Mouse (Mus musculus) stomach, postnatal 0 days (tissue): Measurements from ENCODE around the gene Col4a3bp. TPM values are rescaled to one million over a fixed set of nuclear protein-coding genes. Genes with fewer than 3 reads are reported as not detected.

Experiments
- ATAC-seq: fragments of 200-750 bp; cut with Nextera tagmentation; 2 replicates; pipeline ENCODE4 v1.8.0; 2017; ENCODE audit not compliant: low FRiP score, low TSS enrichment
- DNase-seq: peaks from one replicate; pipeline ENCODE4 v3.0.0-alpha.2; 2016; ENCODE audit warnings: low spot score
- H3K27ac ChIP-seq: fragments of 300-500 bp; sonication (generic); replicated peaks from 2 replicates; pipeline ENCODE4 v1.5.1; 2014; ENCODE audit warnings: mild to moderate bottlenecking, control low read depth
- H3K27me3 ChIP-seq: fragments of 300-500 bp; sonication (generic); 2 replicates; pipeline ENCODE4 v1.6.1; 2014; ENCODE audit warnings: low read length; ENCODE audit not compliant: control insufficient read depth, insufficient read depth
- H3K36me3 ChIP-seq: fragments of 300-500 bp; sonication (generic); 2 replicates; pipeline ENCODE4 v1.6.1; 2014; ENCODE audit warnings: low read length, mixed read lengths; ENCODE audit not compliant: control insufficient read depth, insufficient read depth
- H3K4me1 ChIP-seq: fragments of 300-500 bp; sonication (generic); replicated peaks from 2 replicates; pipeline ENCODE4 v1.6.1; 2014; ENCODE audit warnings: antibody characterized with exemption; ENCODE audit not compliant: control insufficient read depth, insufficient read depth
- H3K4me2 ChIP-seq: fragments of 300-500 bp; sonication (generic); replicated peaks from 2 replicates; pipeline ENCODE4 v1.6.1; 2014; ENCODE audit warnings: low read depth, mild to moderate bottlenecking, control low read depth, moderate library complexity
- H3K4me3 ChIP-seq: fragments of 300-500 bp; sonication (generic); 2 replicates; pipeline ENCODE4 v1.5.1; 2014; ENCODE audit warnings: low read depth, low read length, control low read depth
- H3K9ac ChIP-seq: fragments of 300-500 bp; sonication (generic); 2 replicates; pipeline ENCODE4 v1.6.1; 2014; ENCODE audit warnings: mild to moderate bottlenecking, low read length, control low read depth, mixed read lengths
- H3K9me3 ChIP-seq: fragments of 300-500 bp; sonication (generic); 2 replicates; pipeline ENCODE4 v1.6.1; 2016; ENCODE audit warnings: low read length; ENCODE audit not compliant: control insufficient read depth
- CTCF ChIP-seq: IDR thresholded peaks from 2 replicates; pipeline ENCODE4 v1.5.1; 2016; ENCODE audit warnings: antibody characterized with exemption, low read depth, mild to moderate bottlenecking, moderate library complexity
- EP300 ChIP-seq: optimal IDR thresholded peaks from 2 replicates; pipeline ENCODE3; 2016; ENCODE audit warnings: antibody characterized with exemption
- WGBS: fragments of 180-500 bp; shearing (Covaris S2); extraction: QIAGEN DNeasy Blood & Tissue Kit; methylation state at CpG from one replicate; pipeline ENCODE4 v1.1.7; 2014; 5-methylcytosine and 5-hydroxymethylcytosine counted together
- polyA plus RNA-seq: library from polyadenylated mRNA; unstranded; fragments of >200 nt; fragmentation: Nextera tagmentation; extraction: Ambion mirVana; gene quantifications from 2 replicates; pipeline ENCODE4 v1.2.1, GENCODE M21; 2015

Gene Col4a3bp
- 6.0 and 7.0 TPM in 2 replicates for polyA plus RNA-seq

DNA sequence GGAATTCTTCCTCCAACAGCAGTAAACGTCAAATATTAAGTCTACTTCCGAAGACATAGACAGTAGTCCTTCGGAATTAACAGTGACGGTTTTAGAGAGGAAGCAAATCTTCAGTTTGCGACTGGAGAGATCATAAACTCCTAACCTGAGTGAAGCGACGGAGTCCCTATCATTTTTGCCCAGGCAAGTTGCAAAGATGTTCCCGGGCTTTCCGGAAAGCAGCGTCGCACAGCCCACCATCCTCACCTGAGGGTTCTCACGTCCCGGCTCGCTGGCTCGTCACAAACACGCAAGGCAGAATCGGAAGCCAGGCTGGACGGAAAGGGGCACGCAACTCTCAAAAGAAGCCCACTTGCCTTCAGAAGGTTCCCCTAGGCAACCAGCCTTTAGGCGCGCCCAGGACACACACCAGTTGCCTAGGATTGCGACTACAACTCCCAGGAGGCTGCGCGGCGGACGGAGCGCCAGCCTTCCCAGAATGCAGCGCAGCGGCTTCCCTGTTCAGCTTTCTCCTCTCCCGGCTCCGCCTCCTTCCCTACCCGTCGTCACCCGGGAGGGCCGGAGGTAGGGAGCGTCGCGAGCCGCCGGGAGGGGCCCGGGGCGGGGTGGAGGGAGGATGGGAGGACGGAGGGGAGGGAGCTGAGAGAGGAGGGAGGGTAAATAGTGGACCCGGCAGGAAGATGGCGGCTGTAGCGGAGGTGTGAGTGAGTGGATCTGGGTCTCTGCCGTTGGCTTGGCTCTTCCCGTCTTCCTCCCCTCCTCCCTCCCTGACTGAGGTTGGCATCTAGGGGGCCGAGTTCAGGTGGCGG lies at the start of gene Col4a3bp, which contains the start of gene Polk:
TSS of gene Col4a3bp (plus strand) at position 538 of the 809 bp plus-strand sequence.
TSS of gene Polk (minus strand) at position 499 of the 809 bp plus-strand sequence.
- WGBS = under 1% methylated on average over 36 of the region's 50 CpGs
- Histone ChIP-seq H3K4me3 (peak within 1 kb of the TSS; percentile 99), H3K9me3 (no peaks in the 10 kb centered on the region), H3K27ac (peak within 1 kb of the TSS; percentile 96), H3K4me1 (no peaks in the 10 kb centered on the region), H3K27me3 (no peaks in the 10 kb centered on the region), H3K9ac (peak within 1 kb of the TSS; percentile 98), H3K4me2 (peak within 1 kb of the TSS; percentile 71), H3K36me3 (no peaks in the 10 kb centered on the region)
- peak; percentile 99 for ATAC-seq
- peak; percentile 99 for DNase-seq
- TF ChIP-seq CTCF (peak; percentile 5; the same call in 1 of the 2 replicates), EP300 (no peak)

DNA sequence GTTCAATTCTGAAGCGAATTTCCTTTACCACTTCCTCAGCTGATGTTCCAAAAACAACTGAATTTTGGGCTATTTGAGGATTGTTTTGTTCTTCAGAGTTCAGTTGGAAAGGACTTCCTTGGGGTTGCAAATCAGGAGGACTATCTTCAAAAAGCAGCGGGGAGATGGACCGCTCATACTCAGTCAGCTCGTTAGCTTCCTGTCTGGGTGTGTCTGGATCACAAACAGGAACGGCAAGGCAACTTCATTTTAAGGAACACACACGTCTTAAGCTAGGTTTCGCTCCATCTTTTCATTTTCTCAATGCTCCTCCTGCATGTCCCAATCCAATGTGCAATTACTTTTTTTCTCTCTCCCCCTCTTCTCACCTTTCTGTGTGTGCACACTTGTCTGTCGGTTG lies 45.8 kb upstream of the Col4a3bp start:
- ATAC-seq (no peak), DNase-seq (no peak)
- 82% methylated on average over 8 of the region's 8 CpGs for whole genome bisulfite sequencing
- Histone ChIP-seq H3K4me1 (no peaks in the 10 kb centered on the region), H3K36me3 (no peaks in the 10 kb centered on the region; the same call in none of the 2 replicates), H3K4me2 (no peak overlapping the region), H3K4me3 (no peak overlapping the region), H3K9ac (no peak overlapping the region), H3K27ac (no peak overlapping the region), H3K27me3 (no peaks in the 10 kb centered on the region), H3K9me3 (no peaks in the 10 kb centered on the region)
- no peak for TF ChIP-seq EP300
- no peak for TF ChIP-seq CTCF

- no peak overlapping the region for H3K4me3 ChIP-seq
- H3K9me3 ChIP-seq = no peaks in the 10 kb centered on the region
- TF ChIP-seq EP300 (no peak), CTCF (no peak)
- 80% methylated on average over 2 of the region's 2 CpGs for WGBS
- no peaks in the 10 kb centered on the region for H3K4me1 ChIP-seq
- H3K36me3 ChIP-seq = no peaks in the 10 kb centered on the region; the same call in none of the 2 replicates
- H3K27me3 ChIP-seq = no peaks in the 10 kb centered on the region
- H3K9ac ChIP-seq = no peak overlapping the region
- H3K4me2 ChIP-seq = no peak overlapping the region
- no peak for DNase-seq
- no peak for ATAC-seq
- H3K27ac ChIP-seq = no peak overlapping the region
Observed at GRCm38 (mm10) chr13:96499891-96500290, 42.5 kb upstream of the Col4a3bp start.

GRCm38 (mm10) chr13:96505661-96506060 lies 36.8 kb upstream of the Col4a3bp start:
- Histone ChIP-seq H3K9ac (no peak overlapping the region), H3K4me1 (0 out of 2 replicates have a peak, but pooled peaks cover under 1% of the 10 kb centered on the region)
- ATAC-seq = no peak

GRCm38 (mm10) chr13:96506313-96506712 lies 36.1 kb upstream of the Col4a3bp start:
- ATAC-seq = no peak
- no peak for DNase-seq
- Histone ChIP-seq H3K27ac (no peak overlapping the region), H3K9ac (no peak overlapping the region), H3K4me1 (0 out of 2 replicates have a peak, but pooled peaks cover 3% of the 10 kb centered on the region), H3K4me2 (no peak overlapping the region), H3K36me3 (no peaks in the 10 kb centered on the region), H3K4me3 (no peak overlapping the region), H3K27me3 (no peaks in the 10 kb centered on the region), H3K9me3 (no peaks in the 10 kb centered on the region)
- TF ChIP-seq CTCF = no peak
- no peak for TF ChIP-seq EP300
- 71% methylated on average over 6 of the region's 6 CpGs for WGBS

More at GRCm38 (mm10) chr13:96505661-96506060, 36.8 kb upstream of the Col4a3bp start:
- Histone ChIP-seq H3K4me3 (no peak overlapping the region), H3K9me3 (no peaks in the 10 kb centered on the region), H3K27ac (no peak overlapping the region), H3K4me2 (no peak overlapping the region), H3K27me3 (no peaks in the 10 kb centered on the region), H3K36me3 (no peaks in the 10 kb centered on the region; the same call in 1 of the 2 replicates)
- no peak for TF ChIP-seq EP300
- 64% methylated on average over 4 of the region's 4 CpGs for WGBS
- no peak for DNase-seq

DNA sequence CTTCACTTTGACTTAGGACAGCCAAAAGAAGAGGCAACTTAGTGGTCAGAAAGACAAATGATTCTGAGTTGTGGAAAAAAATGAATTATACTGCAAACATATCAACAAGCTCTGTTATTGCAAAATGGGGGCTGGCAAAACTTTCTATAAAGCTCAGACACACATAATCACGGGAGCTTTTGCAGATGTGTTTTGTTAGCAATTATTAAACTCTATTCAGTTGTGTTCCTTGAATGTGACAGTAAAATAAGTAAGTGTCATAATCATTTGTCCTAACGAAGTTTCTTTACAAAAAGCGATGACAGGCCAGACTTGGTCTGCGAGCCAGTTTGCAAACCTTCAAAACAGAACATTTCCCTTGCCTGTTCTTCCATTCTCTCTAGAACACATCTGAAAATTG lies 34.9 kb upstream of the Col4a3bp start:
- 71% methylated on average over 4 of the region's 4 CpGs for WGBS
- Histone ChIP-seq H3K27ac (no peak overlapping the region), H3K4me2 (no peak overlapping the region), H3K4me1 (0 out of 2 replicates have a peak, but pooled peaks cover 3% of the 10 kb centered on the region), H3K36me3 (no peaks in the 10 kb centered on the region), H3K4me3 (no peak overlapping the region), H3K9me3 (no peaks in the 10 kb centered on the region), H3K27me3 (no peaks in the 10 kb centered on the region), H3K9ac (no peak overlapping the region)
- no peak for ATAC-seq
- no peak for DNase-seq
- TF ChIP-seq CTCF (no peak), EP300 (no peak)
